Mouse (Mus musculus) common myeloid progenitor, adult 5-6 weeks (primary cell): Measurements from ENCODE around the gene Pck2. TPM values are rescaled to one million over a fixed set of nuclear protein-coding genes. Genes with fewer than 3 reads are reported as not detected.

Experiments
- ATAC-seq: replicated peaks from 2 replicates; pipeline ENCODE4 v1.8.0; 2016; ENCODE audit warnings: low read depth, mild to moderate bottlenecking, moderate TSS enrichment, inconsistent platforms; ENCODE audit not compliant: poor library complexity, severe bottlenecking
- total RNA-seq: library from RNA; stranded (forward); fragments of 200-1000, 187-1606 nt; gene quantifications from 2 replicates; pipeline ENCODE4 v1.2.3, GENCODE M21; 2017

The Pck2 gene
- total RNA-seq, 1 experiment from 2014 or later, result 47.8 TPM

DNA sequence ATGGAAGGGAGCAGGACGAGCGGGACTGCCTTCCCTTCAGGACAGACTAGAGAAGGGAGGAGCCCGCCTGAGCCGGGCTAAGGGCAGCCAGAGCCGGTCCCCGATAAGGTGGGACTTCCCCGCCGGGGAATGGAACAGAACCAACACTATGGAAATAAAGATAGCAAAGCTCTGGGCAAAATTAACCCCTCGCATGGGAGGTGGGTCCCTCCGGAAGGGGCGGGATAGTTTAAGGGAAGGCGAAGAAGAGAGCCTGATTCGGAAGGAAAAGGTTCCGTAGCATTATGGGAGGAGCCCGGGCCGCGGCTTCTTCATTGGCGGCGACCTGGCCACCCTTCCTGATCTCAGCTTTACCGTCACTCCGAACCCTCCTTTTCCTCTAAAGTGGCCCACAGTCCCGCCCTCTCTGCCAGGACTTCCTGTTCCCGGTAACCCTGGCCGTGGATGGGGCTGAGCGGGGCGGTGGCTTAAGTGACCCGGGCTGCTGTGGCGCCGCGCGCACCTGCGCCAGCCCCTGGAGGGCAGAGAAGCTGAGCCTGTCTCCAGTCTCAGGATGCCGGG lies 51.3 kb downstream of the Pck2 start, which contains the start of gene Rnf31:
Gene Rnf31 (plus strand): TSS at position 378 of the 561 bp plus-strand sequence.
- ATAC-seq, result peak; percentile 85

DNA sequence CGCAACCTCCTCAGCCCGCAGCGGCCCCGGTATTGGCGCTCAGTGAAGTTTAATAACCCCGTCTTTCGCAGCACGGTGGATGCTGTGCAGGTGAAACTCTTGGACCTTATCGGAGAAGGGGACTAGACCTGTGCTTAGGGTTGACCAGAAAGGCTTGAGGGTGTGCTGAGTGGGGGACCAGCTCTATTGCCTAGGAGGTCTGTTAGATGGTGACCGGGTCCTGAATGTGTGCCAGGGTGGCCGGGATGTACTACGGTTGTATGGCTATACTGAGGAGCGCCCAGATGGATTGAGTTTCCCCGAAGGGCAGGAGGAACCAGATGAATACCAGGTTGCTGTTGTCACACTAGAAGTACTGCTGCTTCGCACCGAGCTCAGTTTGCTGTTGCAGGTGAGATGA lies 52.2 kb downstream of the Pck2 start:
- no peak for ATAC-seq

DNA sequence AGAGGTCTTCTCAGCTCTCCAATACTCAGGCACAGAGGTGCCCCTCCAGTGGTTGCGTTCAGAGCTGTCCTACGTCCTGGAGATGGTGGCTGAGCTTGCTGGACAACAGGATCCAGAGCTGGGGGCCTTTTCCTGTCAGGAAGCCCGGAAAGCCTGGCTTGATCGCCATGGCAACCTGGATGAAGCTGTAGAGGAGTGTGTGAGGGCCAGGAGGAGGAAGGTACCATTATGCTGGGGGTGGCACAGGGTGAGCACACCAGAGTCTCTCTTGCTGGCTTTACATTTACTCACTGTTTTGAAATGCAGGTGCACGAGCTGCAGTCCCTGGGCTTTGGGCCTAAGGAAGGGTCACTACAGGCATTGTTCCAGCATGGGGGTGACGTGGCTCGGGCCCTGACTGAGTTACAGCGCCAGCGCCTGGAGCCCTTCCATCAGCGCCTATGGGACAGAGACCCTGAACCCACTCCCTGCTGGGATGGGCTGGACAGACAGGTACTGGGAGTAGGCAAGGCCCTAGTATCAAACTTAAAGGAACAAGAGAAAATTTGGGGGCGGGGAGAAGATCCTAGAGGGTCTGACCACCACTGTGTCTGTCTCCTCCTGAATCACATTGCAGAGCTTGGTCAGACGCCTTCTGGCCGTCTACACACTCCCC lies 56.1 kb downstream of the Pck2 start:
- ATAC-seq, result no peak

DNA sequence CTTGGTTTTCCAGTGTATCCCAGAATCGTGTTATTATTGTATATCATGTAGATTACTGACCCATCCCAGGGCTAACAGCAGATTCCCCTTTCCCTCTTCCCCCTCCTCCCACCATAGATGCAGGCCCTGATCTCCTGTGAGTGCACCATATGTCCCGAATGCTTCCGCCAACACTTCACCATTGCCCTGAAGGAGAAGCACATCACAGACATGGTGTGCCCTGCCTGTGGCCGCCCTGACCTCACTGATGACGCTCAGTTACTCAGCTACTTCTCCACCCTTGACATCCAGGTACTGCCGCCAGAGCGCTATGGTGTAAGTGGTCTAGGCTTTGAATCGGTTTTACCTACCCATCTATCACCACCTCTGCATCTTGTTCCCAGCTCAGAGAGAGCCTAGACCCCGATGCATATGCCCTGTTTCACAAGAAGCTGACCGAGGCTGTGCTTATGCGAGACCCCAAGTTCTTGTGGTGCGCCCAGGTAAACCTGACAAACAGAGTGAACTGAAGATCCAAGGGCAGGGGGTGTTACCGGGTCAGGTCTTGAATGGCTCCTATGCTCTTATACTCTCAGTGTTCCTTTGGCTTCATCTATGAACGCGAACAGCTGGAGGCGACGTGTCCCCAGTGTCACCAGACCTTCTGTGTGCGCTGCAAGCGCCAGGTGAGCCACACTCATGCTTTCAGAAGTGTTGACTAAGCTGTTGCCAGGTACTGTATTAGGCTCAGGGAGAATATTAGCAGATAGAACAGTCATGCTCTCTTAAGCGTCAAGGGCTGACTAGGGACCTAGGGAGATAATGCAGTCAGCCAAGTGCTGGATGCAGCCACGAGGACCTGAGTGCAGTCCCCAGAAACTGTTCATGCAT lies 58.7 kb downstream of the Pck2 start:
- ATAC-seq, result no peak

Other genes with a start within 250 kb of the Pck2 start
- gene Dhrs4, start 61.5 kb upstream of the Pck2 start, total RNA-seq, result 77.1 and 95.0 TPM in 2 replicates
- gene Carmil3, start 49.6 kb upstream of the Pck2 start, total RNA-seq, result 0.15 and 2.1 TPM in 2 replicates
- gene Cpne6, start 29.8 kb upstream of the Pck2 start, total RNA-seq, result not detected in 2 replicates
- gene Nrl, start 15.3 kb upstream of the Pck2 start, total RNA-seq, result not detected in 2 replicates
- 41.6 and 79.5 TPM in 2 replicates for gene Dcaf11, start 19.7 kb downstream of the Pck2 start, total RNA-seq
- not detected in 2 replicates for gene A730061H03Rik, start 20.1 kb downstream of the Pck2 start, total RNA-seq
- gene Fitm1, start 35.4 kb downstream of the Pck2 start, total RNA-seq, result 1.3 TPM in 1 of 2 replicates, not detected in the other
- 329 and 372 TPM in 2 replicates for gene Psme1, start 37.9 kb downstream of the Pck2 start, total RNA-seq
- gene Emc9, start 45.0 kb downstream of the Pck2 start, total RNA-seq, result 19.1 and 24.3 TPM in 2 replicates
- 217 and 241 TPM in 2 replicates for gene Psme2, start 50.8 kb downstream of the Pck2 start, total RNA-seq
- 11.9 and 21.2 TPM in 2 replicates for gene Rnf31, start 51.4 kb downstream of the Pck2 start, total RNA-seq
- gene Irf9, start 63.3 kb downstream of the Pck2 start, total RNA-seq, result 38.5 and 39.8 TPM in 2 replicates
- gene Rec8, start 77.8 kb downstream of the Pck2 start, total RNA-seq, result 8.1 and 12.7 TPM in 2 replicates
- 23.0 and 64.0 TPM in 2 replicates for gene Ipo4, start 95.7 kb downstream of the Pck2 start, total RNA-seq
- 0.87 and 9.9 TPM in 2 replicates for gene Gm49378, start 97.6 kb downstream of the Pck2 start, total RNA-seq
- 42.8 and 66.8 TPM in 2 replicates for gene Tm9sf1, start 103.5 kb downstream of the Pck2 start, total RNA-seq
- 0.27 and 0.82 TPM in 2 replicates for gene Tssk4, start 109.9 kb downstream of the Pck2 start, total RNA-seq
- 26.2 and 28.2 TPM in 2 replicates for gene Mdp1, start 120.2 kb downstream of the Pck2 start, total RNA-seq
- gene Gmpr2, start 131.7 kb downstream of the Pck2 start, total RNA-seq, result 39.3 and 46.1 TPM in 2 replicates
- gene Nedd8, start 131.9 kb downstream of the Pck2 start, total RNA-seq, result 345 and 391 TPM in 2 replicates
- gene Tinf2, start 141.6 kb downstream of the Pck2 start, total RNA-seq, result 20.9 and 24.1 TPM in 2 replicates
- gene Tgm1, start 173.7 kb downstream of the Pck2 start, total RNA-seq, result 1.9 and 2.8 TPM in 2 replicates
- 11.6 and 15.0 TPM in 2 replicates for gene Rabggta, start 182.0 kb downstream of the Pck2 start, total RNA-seq
- 8.3 and 23.9 TPM in 2 replicates for gene Dhrs1, start 205.4 kb downstream of the Pck2 start, total RNA-seq
- 21.4 and 22.7 TPM in 2 replicates for gene Nop9, start 205.4 kb downstream of the Pck2 start, total RNA-seq
- 0.14 and 1.1 TPM in 2 replicates for gene Cideb, start 218.2 kb downstream of the Pck2 start, total RNA-seq
- 0.46 and 0.49 TPM in 2 replicates for gene Ltb4r2, start 221.2 kb downstream of the Pck2 start, total RNA-seq
- gene Ltb4r1, start 225.7 kb downstream of the Pck2 start, total RNA-seq, result 1.5 and 6.3 TPM in 2 replicates
- gene Adcy4, start 243.8 kb downstream of the Pck2 start, total RNA-seq, result not detected in 2 replicates
- 33.0 and 43.3 TPM in 2 replicates for gene Ripk3, start 248.6 kb downstream of the Pck2 start, total RNA-seq